Mouse (Mus musculus) embryonic facial prominence, embryonic 13.5 days (tissue): ENCODE results near the gene Zfp597. TPM values are rescaled to one million over a fixed set of nuclear protein-coding genes. Genes with fewer than 3 reads are reported as not detected.
A peak's percentile ranks its signal among the peaks of the same experiment; 100 is the strongest.

Experiments used
- ATAC-seq: fragments of 200-750 bp; cut with Nextera tagmentation; 2 replicates; pipeline ENCODE4 v1.8.0; 2017; ENCODE audit warnings: low read depth; ENCODE audit not compliant: insufficient number of reproducible peaks, insufficient read depth, low FRiP score, low TSS enrichment
- H3K27ac ChIP-seq: fragments of 300-500 bp; sonication (generic); 2 replicates; pipeline ENCODE4 v1.5.1; 2015; ENCODE audit warnings: moderate library complexity, mild to moderate bottlenecking, inconsistent platforms
- H3K27me3 ChIP-seq: fragments of 300-500 bp; sonication (generic); 2 replicates; pipeline ENCODE4 v1.6.1; 2015; ENCODE audit warnings: mild to moderate bottlenecking, inconsistent platforms
- H3K36me3 ChIP-seq: fragments of 300-500 bp; sonication (generic); 2 replicates; pipeline ENCODE4 v1.6.1; 2015; ENCODE audit warnings: mild to moderate bottlenecking, inconsistent platforms
- H3K4me1 ChIP-seq: fragments of 300-500 bp; sonication (generic); 2 replicates; pipeline ENCODE4 v1.6.1; 2015; ENCODE audit warnings: inconsistent platforms
- H3K4me2 ChIP-seq: fragments of 300-500 bp; sonication (generic); 2 replicates; pipeline ENCODE4 v1.6.1; 2015; ENCODE audit warnings: moderate library complexity, mild to moderate bottlenecking, inconsistent platforms
- H3K4me3 ChIP-seq: fragments of 300-500 bp; sonication (generic); 2 replicates; pipeline ENCODE4 v1.5.1; 2015; ENCODE audit warnings: mild to moderate bottlenecking, inconsistent platforms
- H3K9ac ChIP-seq: fragments of 300-500 bp; sonication (generic); 2 replicates; pipeline ENCODE4 v1.6.1; 2015; ENCODE audit warnings: mild to moderate bottlenecking, inconsistent platforms
- H3K9me3 ChIP-seq: fragments of 300-500 bp; sonication (generic); 2 replicates; pipeline ENCODE4 v1.6.1; 2016; ENCODE audit warnings: inconsistent platforms
- WGBS: fragments of 180-500 bp; shearing (Covaris S2); methylation state at CpG from one replicate; pipeline ENCODE4 v1.1.7; 2015; ENCODE audit warnings: mixed read lengths; 5-methylcytosine and 5-hydroxymethylcytosine counted together
- polyA plus RNA-seq: library from polyadenylated mRNA; unstranded; fragments of >200 nt; fragmentation: Nextera tagmentation; extraction: Ambion mirVana; gene quantifications from 2 replicates; pipeline ENCODE4 v1.2.1, GENCODE M21; 2015

The Zfp597 gene
- polyA plus RNA-seq, 1 experiment from 2014 or later, result 6.0 TPM

GRCm38 (mm10) chr16:3896553-3896952 is 12.2 kb upstream of the Zfp597 start:
- Histone ChIP-seq H3K4me1 (peaks cover 10% of the 10 kb centered on the region; the same call in 1 of the 2 replicates), H3K27me3 (no peaks in the 10 kb centered on the region), H3K9me3 (no peaks in the 10 kb centered on the region), H3K4me3 (no peak overlapping the region), H3K4me2 (no peak overlapping the region), H3K9ac (no peak overlapping the region), H3K27ac (no peak overlapping the region), H3K36me3 (peaks cover 57% of the 10 kb centered on the region)
- WGBS, result 85% methylated on average over 1 of the region's 1 CpGs
- no peak for ATAC-seq

GRCm38 (mm10) chr16:3896046-3896445 is 11.7 kb upstream of the Zfp597 start:
- no peaks in the 10 kb centered on the region for H3K27me3 ChIP-seq
- no peaks in the 10 kb centered on the region for H3K9me3 ChIP-seq
- H3K27ac ChIP-seq, result no peak overlapping the region
- peaks cover 10% of the 10 kb centered on the region; the same call in 1 of the 2 replicates for H3K4me1 ChIP-seq
- H3K4me3 ChIP-seq, result no peak overlapping the region
- ATAC-seq, result no peak
- 81% methylated on average over 6 of the region's 6 CpGs for WGBS
- peaks cover 52% of the 10 kb centered on the region for H3K36me3 ChIP-seq
- H3K4me2 ChIP-seq, result no peak overlapping the region
- no peak overlapping the region for H3K9ac ChIP-seq

- Histone ChIP-seq H3K4me3 (no peak overlapping the region), H3K27me3 (no peaks in the 10 kb centered on the region), H3K36me3 (peaks cover 44% of the 10 kb centered on the region), H3K4me1 (peaks cover 10% of the 10 kb centered on the region; the same call in 1 of the 2 replicates), H3K9ac (no peak overlapping the region), H3K9me3 (no peaks in the 10 kb centered on the region), H3K4me2 (no peak overlapping the region), H3K27ac (peak overlapping the region; percentile 60; the same call in 1 of the 2 replicates)
- no peak for ATAC-seq
- WGBS, result 54% methylated on average over 9 of the region's 9 CpGs
Measured at GRCm38 (mm10) chr16:3895173-3895792, 10.9 kb upstream of the Zfp597 start.

- Histone ChIP-seq H3K36me3 (peaks cover 30% of the 10 kb centered on the region), H3K27me3 (no peaks in the 10 kb centered on the region), H3K4me2 (no peak overlapping the region), H3K9me3 (no peaks in the 10 kb centered on the region), H3K4me3 (no peak overlapping the region), H3K4me1 (peaks cover 10% of the 10 kb centered on the region; the same call in 1 of the 2 replicates), H3K9ac (no peak overlapping the region), H3K27ac (no peak overlapping the region)
- ATAC-seq, result no peak
- WGBS, result 82% methylated on average over 3 of the region's 3 CpGs
Measured at GRCm38 (mm10) chr16:3893739-3894138, 9.4 kb upstream of the Zfp597 start.

GRCm38 (mm10) chr16:3891621-3892295 is 7.4 kb upstream of the Zfp597 start:
- ATAC-seq, result no peak
- Histone ChIP-seq H3K4me1 (peaks cover 10% of the 10 kb centered on the region; the same call in 1 of the 2 replicates), H3K4me2 (no peak overlapping the region), H3K4me3 (no peak overlapping the region), H3K9ac (no peak overlapping the region), H3K9me3 (no peaks in the 10 kb centered on the region), H3K27ac (no peak overlapping the region), H3K36me3 (peaks cover 21% of the 10 kb centered on the region), H3K27me3 (no peaks in the 10 kb centered on the region)
- 95% methylated on average over 14 of the region's 14 CpGs for WGBS

- H3K4me1 ChIP-seq, result peaks cover 14% of the 10 kb centered on the region
- H3K27me3 ChIP-seq, result no peaks in the 10 kb centered on the region
- ATAC-seq, result no peak
- peak overlapping the region; percentile 82 for H3K9ac ChIP-seq
- peak overlapping the region; percentile 74 for H3K4me3 ChIP-seq
- peak overlapping the region; percentile 71 for H3K4me2 ChIP-seq
- H3K36me3 ChIP-seq, result peaks cover 4% of the 10 kb centered on the region; the same call in 1 of the 2 replicates
- H3K9me3 ChIP-seq, result no peaks in the 10 kb centered on the region
- 4% methylated on average over 10 of the region's 10 CpGs for WGBS
- peak overlapping the region; percentile 92 for H3K27ac ChIP-seq
Measured at GRCm38 (mm10) chr16:3885065-3885670, 807 bp upstream of the Zfp597 start.

- no peak for ATAC-seq
- no peak overlapping the region for H3K4me3 ChIP-seq
- no peak overlapping the region for H3K4me2 ChIP-seq
- 94% methylated on average over 4 of the region's 4 CpGs for WGBS
- H3K9me3 ChIP-seq, result no peaks in the 10 kb centered on the region
- H3K4me1 ChIP-seq, result peaks cover 12% of the 10 kb centered on the region
- H3K9ac ChIP-seq, result no peak overlapping the region
- H3K36me3 ChIP-seq, result peaks cover 15% of the 10 kb centered on the region; the same call in 1 of the 2 replicates
- no peaks in the 10 kb centered on the region for H3K27me3 ChIP-seq
- no peak overlapping the region for H3K27ac ChIP-seq
Measured at GRCm38 (mm10) chr16:3876346-3876745, 8.0 kb downstream of the Zfp597 start.

- H3K9me3 ChIP-seq, result no peaks in the 10 kb centered on the region
- H3K27ac ChIP-seq, result peak within 1 kb of the TSS; percentile 33; the same call in 1 of the 2 replicates
- WGBS, result 7% methylated on average over 47 of the region's 47 CpGs
- H3K4me1 ChIP-seq, result peaks cover 14% of the 10 kb centered on the region
- H3K4me3 ChIP-seq, result peak within 1 kb of the TSS; percentile 58
- ATAC-seq, result peak; percentile 94
- H3K36me3 ChIP-seq, result peaks cover 21% of the 10 kb centered on the region
- no peaks in the 10 kb centered on the region for H3K27me3 ChIP-seq
- peak within 1 kb of the TSS; percentile 91 for H3K4me2 ChIP-seq
- peak within 1 kb of the TSS; percentile 77 for H3K9ac ChIP-seq
Measured at GRCm38 (mm10) chr16:3872216-3873047, 11.9 kb downstream of the Zfp597 start, which contains the start of gene Naa60. Gene Naa60 (plus strand): TSS chr16:3872375.

GRCm38 (mm10) chr16:3871815-3872214 is 12.5 kb downstream of the Zfp597 start:
- Histone ChIP-seq H3K36me3 (peaks cover 24% of the 10 kb centered on the region), H3K27ac (peak overlapping the region; percentile 33; the same call in 1 of the 2 replicates), H3K27me3 (no peaks in the 10 kb centered on the region), H3K4me1 (peaks cover 14% of the 10 kb centered on the region), H3K9me3 (no peaks in the 10 kb centered on the region), H3K4me2 (peak overlapping the region; percentile 91), H3K4me3 (peak overlapping the region; percentile 58), H3K9ac (peak overlapping the region; percentile 77)
- no peak for ATAC-seq
- WGBS, result 2% methylated on average over 16 of the region's 16 CpGs

GRCm38 (mm10) chr16:3859254-3859653 is 25.1 kb downstream of the Zfp597 start:
- no peaks in the 10 kb centered on the region for H3K27me3 ChIP-seq
- H3K4me2 ChIP-seq, result no peak overlapping the region
- 0 out of 2 replicates have a peak, but pooled peaks cover 2% of the 10 kb centered on the region for H3K4me1 ChIP-seq
- 88% methylated on average over 4 of the region's 4 CpGs for WGBS
- no peak overlapping the region for H3K4me3 ChIP-seq
- no peak for ATAC-seq
- H3K36me3 ChIP-seq, result peaks cover 32% of the 10 kb centered on the region
- H3K9ac ChIP-seq, result no peak overlapping the region
- H3K9me3 ChIP-seq, result no peaks in the 10 kb centered on the region
- H3K27ac ChIP-seq, result no peak overlapping the region

GRCm38 (mm10) chr16:3855776-3856175 is 28.6 kb downstream of the Zfp597 start:
- Histone ChIP-seq H3K4me1 (0 out of 2 replicates have a peak, but pooled peaks cover 2% of the 10 kb centered on the region), H3K36me3 (peaks cover 18% of the 10 kb centered on the region), H3K4me2 (no peak overlapping the region), H3K4me3 (no peak overlapping the region), H3K9ac (no peak overlapping the region), H3K27ac (no peak overlapping the region), H3K27me3 (no peaks in the 10 kb centered on the region), H3K9me3 (no peaks in the 10 kb centered on the region)
- ATAC-seq, result no peak
- 94% methylated on average over 1 of the region's 1 CpGs for WGBS
